Mouse (Mus musculus): ENCODE results near the gene Casr.

Gene Casr

GRCm38 (mm10) chr16:36561386-36562338 lies at the start of gene Casr:
Casr (minus strand) TSS chr16:36562141.
- DNase-seq (ENCODE audit: low read depth, low spot score), result no peak

GRCm38 (mm10) chr16:36602632-36603031 lies 40.7 kb upstream of the Casr start:
- DNase-seq (ENCODE audit: low read depth, low spot score), result no peak

- no peak for DNase-seq (ENCODE audit: low read depth, low spot score)
Measured at GRCm38 (mm10) chr16:36598265-36598664, 36.3 kb upstream of the Casr start.

GRCm38 (mm10) chr16:36596671-36597410 lies 34.9 kb upstream of the Casr start:
- no peak for DNase-seq (ENCODE audit: low read depth, low spot score)

GRCm38 (mm10) chr16:36589898-36590297 lies 28.0 kb upstream of the Casr start:
- no peak for DNase-seq (ENCODE audit: low read depth, low spot score)

GRCm38 (mm10) chr16:36587971-36588370 lies 26.0 kb upstream of the Casr start:
- DNase-seq (ENCODE audit: low read depth, low spot score), result no peak

- no peak for DNase-seq (ENCODE audit: low read depth, low spot score)
Measured at GRCm38 (mm10) chr16:36582073-36582472, 20.1 kb upstream of the Casr start.

GRCm38 (mm10) chr16:36571942-36572341 lies 10.0 kb upstream of the Casr start:
- no peak for DNase-seq (ENCODE audit: low read depth, low spot score)

- no peak for DNase-seq (ENCODE audit: low read depth, low spot score)
Measured at GRCm38 (mm10) chr16:36559573-36559972, 2.4 kb downstream of the Casr start.

GRCm38 (mm10) chr16:36555672-36556165 lies 6.2 kb downstream of the Casr start:
- no peak for DNase-seq (ENCODE audit: low read depth, low spot score)

GRCm38 (mm10) chr16:36553624-36554023 lies 8.3 kb downstream of the Casr start:
- DNase-seq (ENCODE audit: low read depth, low spot score), result no peak

- DNase-seq (ENCODE audit: low read depth, low spot score), result no peak
Measured at GRCm38 (mm10) chr16:36545333-36545732, 16.6 kb downstream of the Casr start.

- DNase-seq (ENCODE audit: low read depth, low spot score), result no peak
Measured at GRCm38 (mm10) chr16:36543091-36543490, 18.9 kb downstream of the Casr start.

GRCm38 (mm10) chr16:36540834-36541233 lies 21.1 kb downstream of the Casr start:
- DNase-seq (ENCODE audit: low read depth, low spot score), result no peak

GRCm38 (mm10) chr16:36532981-36533687 lies 28.8 kb downstream of the Casr start:
- DNase-seq (ENCODE audit: low read depth, low spot score), result no peak

- no peak for DNase-seq (ENCODE audit: low read depth, low spot score)
Measured at GRCm38 (mm10) chr16:36532046-36532445, 29.9 kb downstream of the Casr start.

- DNase-seq (ENCODE audit: low read depth, low spot score), result no peak
Measured at GRCm38 (mm10) chr16:36531630-36532029, 30.3 kb downstream of the Casr start.

GRCm38 (mm10) chr16:36530566-36531552 lies 31.1 kb downstream of the Casr start:
- no peak for DNase-seq (ENCODE audit: low read depth, low spot score)

- no peak for DNase-seq (ENCODE audit: low read depth, low spot score)
Measured at GRCm38 (mm10) chr16:36528822-36529221, 33.1 kb downstream of the Casr start.

GRCm38 (mm10) chr16:36526596-36527282 lies 35.2 kb downstream of the Casr start:
- no peak for DNase-seq (ENCODE audit: low read depth, low spot score)
